ENCODE assay signal across 10 mouse cellular contexts in the genomic region with DNA sequence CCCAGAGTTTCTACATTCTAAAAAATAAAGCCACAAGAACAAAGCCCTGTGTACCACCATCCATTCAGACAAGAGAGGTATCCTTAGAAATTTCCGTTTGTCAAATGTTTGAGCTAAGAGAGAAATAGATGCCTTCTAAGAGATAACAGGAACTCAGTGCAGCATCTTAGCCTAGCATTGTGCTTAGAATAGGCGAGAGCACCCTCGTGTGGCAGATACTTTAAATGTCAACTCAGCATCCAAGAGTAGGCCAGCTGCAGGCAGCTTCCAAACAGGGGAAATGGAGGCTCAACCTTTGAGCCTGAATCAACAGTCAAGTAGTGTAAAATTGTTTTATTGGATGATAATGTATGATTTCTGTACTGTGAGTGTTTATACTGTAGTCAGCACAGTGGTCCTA. TPM values are rescaled to one million over a fixed set of nuclear protein-coding genes. Genes with fewer than 3 reads are reported as not detected.
DNase-seq lines count a peak whose midpoint lies in the region; ATAC-seq and TF ChIP-seq lines count a peak whose summit lies in the region.
"Had no signal": no experiment of that assay in that cellular context is flagged by ENCODE, and none has a peak within 500 bp of the region (broad histone marks: within the 10 kb centered on the region; RNA-seq: fewer than 3 reads in every experiment).

No protein-coding gene starts in this region.

- no peak overlapping the region for H3K4me2 ChIP-seq in kidney, embryonic 14.5 days (replicated peaks; ENCODE audit: low read depth, low read length)
- H3K4me2 ChIP-seq in liver, embryonic 12.5 days = no peak overlapping the region
- H3K4me2 ChIP-seq: stomach, embryonic 15.5 days had no signal

- no peaks in the 10 kb centered on the region for H3K36me3 ChIP-seq in kidney, embryonic 14.5 days (ENCODE audit: control insufficient read depth, insufficient read depth, low read length)
- no peaks in the 10 kb centered on the region for H3K36me3 ChIP-seq in liver, embryonic 12.5 days
- H3K36me3 ChIP-seq: stomach, embryonic 15.5 days had no signal

- H3K27ac ChIP-seq in kidney, embryonic 14.5 days (ENCODE audit: low read depth, low read length) = no peak overlapping the region
- no peak overlapping the region for H3K27ac ChIP-seq in liver, embryonic 12.5 days
- H3K27ac ChIP-seq: stomach, embryonic 15.5 days had no signal

- H3K27me3 ChIP-seq in Patski = no peaks in the 10 kb centered on the region
- no peaks in the 10 kb centered on the region for H3K27me3 ChIP-seq in kidney, embryonic 14.5 days (ENCODE audit: control insufficient read depth, insufficient read depth, low read length)
- no peaks in the 10 kb centered on the region for H3K27me3 ChIP-seq in liver, embryonic 12.5 days (replicated peaks)
- H3K27me3 ChIP-seq: stomach, embryonic 15.5 days had no signal

- 6% methylated on average over 3 of the region's 3 CpGs for WGBS in kidney, embryonic 14.5 days
- WGBS in liver, embryonic 12.5 days (ENCODE audit: insufficient replicate concordance) = under 1% methylated on average over 3 of the region's 3 CpGs

- peak; percentile 71 to 72 for DNase-seq in B cell, adult 2 months
- DNase-seq in Patski (ENCODE audit: low read depth, low spot score) = no peak
- peak; percentile 86 for DNase-seq in embryo, embryonic 10 days (ENCODE audit: low spot score)
- DNase-seq in gastrocnemius, postnatal 36 days = peak; percentile 33 to 50
- peak; percentile 21 for DNase-seq in neural tube, embryonic 10.5 days (ENCODE audit: extremely low spot score, low spot score)
- DNase-seq in thymus, postnatal 10 days (ENCODE audit: low spot score in 2 of 2) = peak; percentile 21 to 60

- H3K9me3 ChIP-seq in kidney, embryonic 14.5 days (ENCODE audit: control insufficient read depth, low read length) = no peaks in the 10 kb centered on the region
- no peaks in the 10 kb centered on the region for H3K9me3 ChIP-seq in liver, embryonic 12.5 days (replicated peaks)
- H3K9me3 ChIP-seq: stomach, embryonic 15.5 days had no signal

- ATAC-seq in Patski = peak; percentile 76
- ATAC-seq in kidney, embryonic 14.5 days (ENCODE audit: low FRiP score, low TSS enrichment) = peak; percentile 75; the same call in 1 of the 2 replicates
- peak; percentile 58; the same call in 1 of the 2 replicates for ATAC-seq in liver, embryonic 12.5 days

- no peak overlapping the region for H3K4me3 ChIP-seq in kidney, embryonic 14.5 days (ENCODE audit: low read length)
- H3K4me3 ChIP-seq in liver, embryonic 12.5 days = no peak overlapping the region
- H3K4me3 ChIP-seq: erythroblast, embryonic 14.5 days; stomach, embryonic 15.5 days had no signal

- CTCF ChIA-PET in Patski (lab: Charles Lee) = interaction anchor here (0.9 to 3.9 kb wide), 14 partner anchors 11 to 538 kb away, joined by 3 to 14 read pairs (median 4); a partner anchor contains a TSS

- no peaks in the 10 kb centered on the region for H3K4me1 ChIP-seq in kidney, embryonic 14.5 days (ENCODE audit: control insufficient read depth, insufficient read depth, low read length)
- H3K4me1 ChIP-seq in liver, embryonic 12.5 days = no peaks in the 10 kb centered on the region
- H3K4me1 ChIP-seq: stomach, embryonic 15.5 days had no signal

- TF ChIP-seq CTCF in Patski (IDR thresholded peaks at IDR 0.05) = peak; percentile 85

- intact Hi-C loops in gastrocnemius, postnatal 36 days (cut with DNase I) = loop anchor here (5.0 kb wide), 2 partner anchors 78 to 533 kb away; no protein-coding TSS in a partner anchor

- H3K9ac ChIP-seq in kidney, embryonic 14.5 days (ENCODE audit: low read depth, low read length) = no peak overlapping the region
- H3K9ac ChIP-seq in liver, embryonic 12.5 days = no peak overlapping the region
- H3K9ac ChIP-seq: stomach, embryonic 15.5 days had no signal

- POLR2A ChIA-PET in Patski (lab: Charles Lee) = no interaction called here

- in situ Hi-C loops in Patski (cut with MboI; ENCODE audit: low pct_unique_long_range_greater_than_20kb) = loop anchor here (5.0 to 10.0 kb wide), 2 partner anchors 70 to 533 kb away; no protein-coding TSS in a partner anchor

RNA-seq across cellular contexts. Expression of a gene that starts 17.4 kb away (rescaled TPM):
- 30.5 TPM for polyA plus RNA-seq in Patski (2021)
- 1 to 10 TPM; 5.9 to 6.2 TPM for total RNA-seq in gastrocnemius, postnatal 36 days (2021)
- 109 and 136 TPM in 2 replicates for polyA plus RNA-seq in kidney, embryonic 14.5 days (2014; fragmentation: Nextera tagmentation; extraction: Ambion mirVana)
- 72.2 TPM in 2 replicates for polyA plus RNA-seq in liver, embryonic 12.5 days (2016; fragmentation: Nextera tagmentation; extraction: Ambion mirVana)

RNA-seq across cellular contexts. Expression of a gene that starts 25.9 kb away (rescaled TPM):
- polyA plus RNA-seq in Patski (2021) = 27.8 TPM
- 10 to 100 TPM; 17.4 to 18.1 TPM for total RNA-seq in gastrocnemius, postnatal 36 days (2021)
- 13.8 and 25.9 TPM in 2 replicates for polyA plus RNA-seq in kidney, embryonic 14.5 days (2014; fragmentation: Nextera tagmentation; extraction: Ambion mirVana)
- 9.4 and 10.1 TPM in 2 replicates for polyA plus RNA-seq in liver, embryonic 12.5 days (2016; fragmentation: Nextera tagmentation; extraction: Ambion mirVana)
